Mouse (Mus musculus): Measurements from ENCODE around the gene Irak1bp1. TPM values are rescaled to one million over a fixed set of nuclear protein-coding genes. Genes with fewer than 3 reads are reported as not detected.

Irak1bp1 gene
- total RNA-seq (2021) = 1 to 10 TPM; 2.1 to 3.5 TPM

DNA sequence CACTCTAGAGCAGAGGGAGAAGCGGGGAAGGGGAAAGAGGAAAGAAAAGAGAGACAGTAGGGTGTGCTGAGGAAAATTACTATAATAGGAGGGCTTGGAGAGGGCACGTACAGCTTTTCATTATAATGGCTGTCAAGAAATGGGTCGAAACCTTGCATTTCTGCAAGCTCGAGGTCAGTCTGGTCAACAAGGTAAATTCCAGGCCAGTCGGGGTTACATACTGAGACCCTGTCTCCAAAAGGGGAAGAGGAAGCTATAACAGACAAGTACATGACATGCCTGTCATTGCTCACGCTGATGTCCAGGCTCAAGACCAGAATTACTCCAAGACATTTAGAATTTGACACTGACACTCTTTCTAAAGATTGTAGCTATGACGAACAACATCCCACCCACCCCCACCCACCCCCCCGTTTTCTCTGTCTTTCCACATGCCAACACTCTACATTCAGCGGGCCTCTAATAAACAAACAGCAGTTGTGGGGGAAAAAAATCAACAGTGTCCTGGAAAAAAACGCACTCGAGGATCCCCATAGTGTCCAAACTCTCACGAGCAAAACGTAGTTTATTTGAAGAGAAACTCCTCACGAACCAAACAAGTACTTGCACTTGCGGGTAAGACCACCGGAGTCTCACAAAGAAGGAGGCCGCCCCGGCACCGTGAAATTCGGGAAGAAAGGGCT is at the start of gene Irak1bp1:
Irak1bp1 (plus strand) TSS at position 534 of the 683 bp plus-strand sequence.
- no peak for DNase-seq
- intact Hi-C loops (cut with DNase I) = no loop called here

DNA sequence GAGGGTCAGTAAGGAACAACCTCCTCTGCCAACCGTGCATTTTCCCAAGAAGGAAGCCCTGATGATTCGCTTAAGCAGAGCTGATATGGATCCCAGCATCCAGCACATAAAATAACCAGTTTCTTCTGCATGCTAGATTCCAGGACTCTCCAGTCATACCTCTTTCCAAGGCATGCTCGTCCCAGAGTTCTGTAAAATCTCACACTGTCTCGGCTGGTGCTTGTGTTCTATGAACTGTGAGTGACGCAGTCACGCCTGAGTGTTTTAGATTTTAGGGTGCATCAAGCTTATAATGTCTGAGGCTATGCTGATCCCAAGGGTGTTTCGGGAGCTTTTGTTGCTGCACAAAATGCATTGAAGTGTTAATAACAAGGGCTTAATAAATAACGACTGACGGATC is 41.0 kb upstream of the Irak1bp1 start:
- intact Hi-C loops (cut with DNase I) = no loop called here

DNA sequence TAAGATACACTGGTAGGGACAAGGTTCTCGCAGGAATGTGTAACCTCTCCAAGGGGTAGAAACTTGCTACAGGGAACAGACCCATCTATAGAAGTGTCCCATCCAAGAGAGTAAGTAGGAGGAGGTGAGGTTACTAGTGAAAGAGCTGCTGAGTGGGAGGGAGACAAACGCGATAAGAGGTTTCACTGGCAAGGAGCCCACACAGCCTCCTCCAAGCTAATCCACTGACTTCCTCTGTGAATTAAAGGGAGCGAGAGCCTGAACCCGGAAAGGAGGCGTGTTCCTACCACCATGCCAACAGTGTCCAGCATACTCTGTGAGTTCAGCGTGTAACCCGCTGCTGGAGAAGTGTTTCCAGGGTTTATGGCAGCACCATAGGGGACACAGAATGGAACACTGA is 29.0 kb upstream of the Irak1bp1 start:
- no peak for DNase-seq
- intact Hi-C loops (cut with DNase I) = no loop called here

More for the DNA sequence above, 41.0 kb upstream of the Irak1bp1 start:
- no peak for DNase-seq

DNA sequence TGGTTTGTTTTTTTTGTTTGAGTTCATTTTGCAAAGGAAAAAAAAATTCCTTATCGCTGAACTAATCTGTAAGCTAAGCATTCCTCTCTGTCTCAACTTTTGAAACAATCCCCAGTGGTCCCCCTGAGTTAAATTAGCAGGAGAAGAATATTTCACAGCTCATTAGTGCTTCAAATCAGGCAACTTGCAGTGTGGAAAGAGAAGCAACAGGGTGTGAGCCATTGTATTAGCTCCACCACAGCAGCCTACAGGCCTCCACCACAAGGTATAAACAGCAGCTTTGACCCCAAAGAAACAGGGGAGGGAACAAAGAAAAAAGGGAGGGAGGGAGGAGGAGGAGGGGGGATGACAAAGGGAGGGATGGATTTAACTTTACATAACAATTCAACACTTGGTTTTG is 22.2 kb upstream of the Irak1bp1 start:
- intact Hi-C loops (cut with DNase I) = no loop called here
- DNase-seq = no peak

- intact Hi-C loops (cut with DNase I) = no loop called here
- DNase-seq = no peak
These were observed 21.7 kb upstream of the Irak1bp1 start for GRCm38 (mm10) chr9:82807635-82808034.

DNA sequence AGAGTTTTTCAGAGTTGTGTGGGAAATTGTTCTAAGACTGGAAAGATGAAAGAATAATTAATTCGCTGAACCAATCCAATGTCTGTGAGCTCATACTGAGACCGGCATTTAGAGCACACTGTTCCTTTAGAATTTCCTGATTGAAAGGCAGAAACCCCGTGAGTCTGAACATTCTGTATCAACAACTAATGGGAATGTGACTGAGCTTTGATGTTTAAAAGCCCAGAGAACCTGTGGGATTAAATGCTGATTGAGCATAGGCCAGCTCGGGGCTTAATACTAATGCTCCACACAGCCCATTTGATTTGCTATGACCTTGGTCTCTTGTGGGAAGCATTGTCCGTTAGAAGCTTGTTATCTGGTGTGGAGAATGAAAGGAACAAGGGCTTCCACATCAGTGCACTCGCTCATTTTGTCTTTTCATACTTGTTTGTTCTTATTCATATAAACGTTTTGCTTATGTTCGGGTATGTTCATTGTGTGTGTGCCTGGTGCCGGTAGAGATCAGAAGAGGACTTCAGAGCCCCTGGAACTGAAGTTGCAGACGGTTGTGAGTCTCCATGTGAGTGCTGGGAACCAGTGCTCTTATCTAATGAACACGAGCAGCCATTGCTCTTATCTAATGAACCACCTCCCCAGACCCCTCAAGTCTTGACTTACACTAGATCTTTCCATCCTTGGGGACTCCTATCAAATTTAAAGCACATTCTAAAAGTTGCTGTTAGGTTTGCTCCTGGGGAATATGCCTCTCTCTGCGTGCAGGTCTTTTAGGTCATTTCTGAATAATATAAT is 17.0 kb upstream of the Irak1bp1 start:
- no peak for DNase-seq
- intact Hi-C loops (cut with DNase I) = no loop called here

- no peak for DNase-seq
- intact Hi-C loops (cut with DNase I) = no loop called here
These were observed 14.8 kb upstream of the Irak1bp1 start for GRCm38 (mm10) chr9:82814536-82814935.

DNA sequence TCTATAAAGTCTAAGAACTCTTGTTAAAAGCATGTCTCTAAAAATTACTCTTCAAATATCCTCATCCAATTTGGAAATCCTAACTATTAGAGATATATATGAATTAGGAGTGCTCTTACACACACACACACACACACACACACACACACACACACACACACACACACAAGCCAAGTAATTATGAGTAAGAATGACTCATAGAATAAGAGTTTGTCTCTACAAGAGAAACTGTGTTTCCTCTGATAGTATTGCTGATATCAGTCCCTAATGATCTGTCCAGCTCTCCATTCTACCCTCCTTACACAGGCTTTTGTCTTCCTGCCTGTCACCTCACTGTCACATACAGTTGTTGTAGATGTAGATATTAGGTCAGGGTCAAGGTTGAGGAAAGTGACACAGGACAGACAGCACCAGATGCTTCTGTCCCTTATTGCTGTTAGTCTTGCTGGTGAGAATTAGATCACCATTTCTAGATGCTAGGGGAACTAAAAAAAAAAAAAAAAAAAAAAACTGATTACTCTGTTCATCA is 14.0 kb upstream of the Irak1bp1 start:
- intact Hi-C loops (cut with DNase I) = no loop called here
- DNase-seq = no peak

DNA sequence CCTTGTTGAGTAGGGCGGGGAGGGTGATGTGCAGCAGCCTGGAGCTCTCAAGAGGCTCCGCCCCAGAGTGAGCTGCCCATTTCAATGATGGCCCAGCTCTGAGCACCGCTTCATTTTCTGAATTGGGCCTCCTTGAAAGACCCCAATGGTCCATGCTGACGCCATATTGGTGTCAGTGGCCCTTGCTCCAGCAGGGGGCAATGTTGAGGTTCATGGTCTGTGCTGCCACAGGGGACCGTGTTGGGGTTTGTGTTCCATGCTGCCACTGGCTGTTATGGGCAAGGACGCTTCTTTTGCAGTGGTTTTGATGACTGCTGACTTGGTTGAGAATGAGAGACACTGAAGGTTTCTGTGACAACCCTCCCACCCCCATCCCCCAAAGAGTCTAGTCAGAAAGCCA is 2.9 kb upstream of the Irak1bp1 start:
- intact Hi-C loops (cut with DNase I) = no loop called here
- DNase-seq = no peak

- intact Hi-C loops (cut with DNase I) = no loop called here
- DNase-seq = peak; percentile 79 to 85
These were observed 522 bp downstream of the Irak1bp1 start for GRCm38 (mm10) chr9:82829693-82830430.

GRCm38 (mm10) chr9:82831891-82832290 is 2.6 kb downstream of the Irak1bp1 start:
- intact Hi-C loops (cut with DNase I) = no loop called here
- DNase-seq = no peak

DNA sequence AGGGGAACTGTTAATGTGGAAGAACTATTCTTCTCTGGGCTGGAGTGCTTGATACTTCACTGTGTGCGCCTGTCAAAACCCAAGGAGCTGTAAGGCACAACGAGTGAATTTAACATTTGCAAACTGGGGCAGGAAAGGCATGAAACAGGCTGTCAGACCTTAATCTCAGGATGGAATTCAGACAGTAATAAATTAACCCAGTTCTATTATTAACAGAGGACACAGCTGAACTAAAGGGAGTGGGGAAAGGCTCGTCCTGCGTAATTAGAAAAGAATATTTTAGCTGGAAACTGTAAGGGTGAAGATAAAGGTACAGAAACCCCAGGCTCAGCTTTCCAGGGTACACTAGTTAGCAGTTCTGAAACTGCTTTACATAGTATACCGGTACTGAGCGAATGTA is 6.6 kb downstream of the Irak1bp1 start:
- intact Hi-C loops (cut with DNase I) = no loop called here
- no peak for DNase-seq

DNA sequence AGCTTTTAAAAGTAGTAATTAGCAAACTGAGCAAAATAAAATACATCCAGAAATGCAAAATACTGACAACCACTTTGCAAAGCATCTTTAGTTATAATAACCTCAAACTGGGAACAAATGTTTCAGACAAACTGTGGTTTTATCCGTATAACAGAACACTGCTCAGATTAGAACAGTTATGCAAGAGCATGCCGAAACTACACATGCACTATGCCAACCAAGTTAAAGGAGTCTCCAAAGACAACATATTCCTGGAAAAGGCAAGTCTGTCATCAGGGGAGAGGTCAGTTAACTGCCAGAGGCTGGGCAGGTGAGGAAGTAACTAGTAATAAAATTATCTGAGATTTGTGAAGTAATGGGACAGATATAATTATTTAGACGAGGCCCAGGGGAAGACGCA is 13.3 kb downstream of the Irak1bp1 start:
- intact Hi-C loops (cut with DNase I) = no loop called here
- no peak for DNase-seq

DNA sequence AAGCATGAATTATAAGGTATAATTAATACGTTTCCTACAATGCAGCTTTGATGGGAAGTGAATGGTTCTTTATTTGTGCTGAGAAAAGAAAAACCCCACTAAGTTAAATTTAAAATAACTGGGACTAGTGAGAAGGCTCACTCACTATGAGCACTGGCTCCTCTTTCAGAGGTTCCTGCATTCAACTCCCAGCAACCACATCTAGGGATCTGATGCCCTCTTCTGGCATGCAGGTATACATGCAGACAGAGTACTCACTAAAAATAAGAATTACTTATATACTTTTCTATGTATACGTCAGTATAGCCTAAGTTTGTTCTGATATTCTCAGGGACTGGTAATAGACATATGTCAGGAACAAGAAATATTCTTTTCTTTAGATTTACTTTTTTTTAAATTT is 24.7 kb downstream of the Irak1bp1 start:
- intact Hi-C loops (cut with DNase I) = no loop called here

GRCm38 (mm10) chr9:82854973-82855614 is 25.8 kb downstream of the Irak1bp1 start:
- intact Hi-C loops (cut with DNase I) = no loop called here

More for the DNA sequence above, 24.7 kb downstream of the Irak1bp1 start:
- DNase-seq = no peak

DNA sequence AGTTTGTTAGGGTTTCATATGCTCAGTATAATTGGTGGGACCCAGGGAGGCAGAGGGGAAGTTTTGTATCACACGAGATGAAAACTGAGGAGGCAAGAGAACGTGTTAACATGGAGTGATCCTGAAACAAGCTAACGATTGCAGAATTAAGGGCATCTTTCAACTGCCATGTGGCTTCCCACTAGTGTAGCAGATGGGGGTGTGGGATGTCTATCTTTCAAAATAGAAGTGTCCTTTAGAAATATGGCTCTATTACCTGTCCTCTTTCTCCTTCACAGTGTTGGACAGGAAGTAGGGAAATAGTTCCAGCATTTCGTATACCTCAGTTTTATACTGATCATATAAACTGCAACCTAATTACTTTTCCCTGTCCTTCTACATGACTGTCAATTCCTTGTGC is 26.9 kb downstream of the Irak1bp1 start:
- intact Hi-C loops (cut with DNase I) = no loop called here

More at GRCm38 (mm10) chr9:82854973-82855614, 25.8 kb downstream of the Irak1bp1 start:
- no peak for DNase-seq

DNA sequence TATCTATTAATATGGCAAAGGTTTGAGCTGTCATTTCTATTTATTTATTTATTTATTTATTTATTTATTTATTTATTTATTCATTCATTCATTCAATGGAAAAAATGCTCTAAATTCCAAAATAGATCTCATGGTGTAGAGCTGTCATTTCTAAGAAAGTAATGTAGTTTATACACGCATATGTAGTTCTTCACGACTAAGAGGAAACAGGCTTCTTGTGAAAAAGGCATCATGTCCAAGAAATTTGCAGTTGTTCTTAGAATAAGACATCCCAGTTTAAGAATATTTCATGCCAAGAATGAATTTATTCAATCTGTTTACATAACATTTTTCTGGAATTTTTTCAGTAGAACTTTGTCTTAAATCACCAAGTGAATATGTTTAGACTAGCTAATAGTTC is 31.5 kb downstream of the Irak1bp1 start:
- no peak for DNase-seq
- intact Hi-C loops (cut with DNase I) = no loop called here

More for the DNA sequence above, 26.9 kb downstream of the Irak1bp1 start:
- DNase-seq = no peak

DNA sequence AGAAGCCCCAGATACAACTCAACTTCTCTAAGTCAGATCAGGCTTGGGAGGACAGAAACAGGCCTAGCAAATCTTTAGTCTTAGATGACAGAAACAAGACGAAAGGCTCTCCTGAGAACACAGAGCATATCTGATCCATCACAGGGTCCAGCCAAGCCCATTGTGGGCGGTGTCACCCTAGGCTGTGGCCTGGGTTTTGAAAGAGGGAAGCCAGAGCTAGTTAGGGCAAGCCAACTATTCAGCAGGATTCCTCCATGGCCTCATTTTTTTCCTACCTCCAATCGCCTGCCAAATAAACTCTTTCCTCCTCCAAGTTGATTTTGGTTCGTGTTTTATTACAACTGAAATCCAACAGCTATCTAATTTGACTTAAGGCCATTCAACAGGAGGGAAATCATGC is 32.0 kb downstream of the Irak1bp1 start:
- intact Hi-C loops (cut with DNase I) = no loop called here
- peak in 1 of 2 experiments; percentile 8 for DNase-seq

DNA sequence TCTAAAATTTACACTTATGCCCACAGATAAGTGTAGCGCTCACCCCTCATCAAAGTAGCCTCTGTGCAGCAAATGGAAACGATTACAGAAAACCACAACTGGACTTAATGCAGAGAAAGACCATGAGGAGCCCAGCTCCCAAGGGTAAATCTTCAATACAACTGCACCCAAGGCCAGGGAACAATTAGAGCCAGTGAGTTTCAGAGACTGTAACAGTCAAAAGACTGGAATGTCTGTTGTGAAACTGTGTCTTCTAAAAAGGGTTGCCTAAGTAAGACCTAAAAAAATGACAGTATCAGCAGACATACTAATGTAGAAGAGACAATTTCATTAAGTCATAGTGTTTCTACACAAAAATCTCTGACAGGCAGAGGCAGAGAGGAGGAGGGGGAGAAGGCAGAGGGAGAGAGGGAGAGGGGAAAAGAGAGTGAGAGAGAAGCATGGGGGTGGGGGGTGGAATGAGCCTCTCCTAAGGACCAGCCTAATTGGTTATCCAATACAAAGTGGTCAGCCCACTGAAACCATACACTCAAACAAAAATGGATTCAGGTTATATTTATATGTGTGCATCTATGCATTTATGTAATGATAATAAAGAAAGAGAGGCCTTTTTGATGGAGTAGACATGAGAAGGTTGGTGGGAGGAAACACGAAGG is 32.6 kb downstream of the Irak1bp1 start:
- intact Hi-C loops (cut with DNase I) = no loop called here
- DNase-seq = no peak

DNA sequence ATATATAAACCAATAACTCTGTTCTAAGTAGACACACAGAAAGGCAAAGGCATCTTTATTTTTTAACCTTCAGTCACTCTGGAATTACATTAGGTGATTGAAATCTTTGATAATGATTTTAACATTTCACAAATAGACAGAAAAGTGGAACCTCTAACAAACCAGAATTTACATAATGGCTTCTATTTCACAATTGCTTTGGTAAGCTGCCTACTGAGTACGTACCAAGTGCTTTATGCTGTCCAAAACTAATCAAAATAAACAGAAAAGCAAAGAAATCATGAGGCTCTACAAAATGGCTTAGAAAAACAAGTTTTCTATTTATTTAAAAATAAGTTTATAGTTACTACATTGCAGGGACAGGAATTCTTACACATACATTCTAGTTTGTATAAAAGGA is 36.8 kb downstream of the Irak1bp1 start:
- intact Hi-C loops (cut with DNase I) = no loop called here
- DNase-seq = no peak
